Mouse (Mus musculus) spleen, postnatal 4 days (tissue): ENCODE results near the gene Zfp148.
"Not testable (repeated sequence)": the region's sequence is repeated elsewhere in the genome, so short reads cannot be mapped to it uniquely, and the experiment has no call there.

ENCODE experiments used
- DNase-seq, 2 experiments: peaks; one replicate each; pipeline ENCODE4 v3.0.0; 2022; ENCODE audit warnings: low spot score in 2 of 2

Gene Zfp148

GRCm38 (mm10) chr16:33461416-33461815, 80.8 kb downstream of the Zfp148 start:
- DNase-seq = no peak

DNA sequence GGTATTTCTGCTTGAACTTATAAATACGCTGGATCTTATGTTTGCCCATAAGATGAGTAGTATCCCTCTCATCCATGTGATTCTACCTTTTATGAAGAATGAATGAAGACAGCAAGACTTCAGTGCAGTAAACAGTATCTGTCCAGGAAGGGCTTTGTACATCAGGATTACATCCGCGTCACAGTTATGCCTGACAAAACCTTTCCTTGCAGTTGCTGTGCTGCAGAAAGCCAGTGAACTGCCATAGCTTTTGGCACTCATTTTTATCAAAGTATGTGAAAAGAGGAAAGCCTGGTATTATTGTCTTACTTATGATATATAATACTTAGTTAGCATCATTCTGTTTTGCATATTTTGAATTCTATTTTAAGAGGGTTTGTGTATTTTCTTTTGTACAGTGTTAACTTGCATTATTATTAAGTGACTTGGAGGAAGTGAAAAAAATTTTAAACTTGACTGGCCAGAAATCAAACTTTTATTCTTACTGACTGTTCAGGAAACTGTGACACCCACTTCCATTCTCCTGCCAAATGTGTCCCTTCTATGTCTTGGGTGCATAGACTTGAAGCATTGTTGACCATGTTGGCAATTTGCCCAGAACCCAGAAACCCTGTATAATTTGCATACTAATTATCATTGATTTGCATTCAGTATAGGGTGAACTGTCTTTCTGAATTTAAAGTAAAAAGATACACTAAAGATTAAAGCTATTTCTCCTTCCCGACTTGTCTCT, 84.0 kb downstream of the Zfp148 start:
- no peak for DNase-seq

DNA sequence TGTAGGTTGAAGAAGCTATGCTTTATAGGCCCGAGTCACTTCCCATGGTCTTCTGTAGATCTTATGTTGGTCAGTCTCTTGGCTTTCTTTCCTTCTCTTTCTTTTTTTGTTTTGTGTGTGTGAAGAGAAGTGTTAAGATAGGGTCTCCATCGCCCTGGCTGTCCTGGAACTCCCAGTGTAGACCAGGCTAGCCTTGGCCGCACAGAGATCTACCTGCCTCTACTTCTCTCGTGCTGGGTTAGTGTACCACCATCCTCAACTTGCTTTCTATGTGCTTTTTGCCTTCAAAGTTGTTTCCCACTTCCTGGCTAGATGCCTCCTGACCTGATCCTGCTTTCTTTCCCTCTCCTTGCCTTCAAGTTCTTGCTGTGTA, 84.6 kb downstream of the Zfp148 start:
- no peak for DNase-seq

DNA sequence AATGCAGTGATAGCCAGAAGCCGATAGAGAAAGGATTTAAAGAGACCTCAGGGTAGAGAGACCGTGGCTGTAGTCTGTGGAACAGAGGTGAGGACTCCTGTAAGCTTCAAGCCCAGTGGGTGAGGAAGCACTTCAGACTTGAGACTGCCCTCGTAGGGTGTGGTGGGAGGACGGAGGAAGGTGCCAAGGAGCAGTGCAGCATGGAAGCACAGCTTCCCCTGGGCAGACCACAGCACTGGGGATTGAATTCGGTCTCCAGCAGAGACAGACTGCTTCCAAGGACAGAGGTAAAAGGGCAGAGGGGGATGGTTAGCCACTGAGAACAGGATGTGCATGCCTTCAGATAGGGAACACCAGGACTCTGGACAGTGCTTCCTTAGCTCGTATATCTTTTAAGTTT, 86.8 kb downstream of the Zfp148 start:
- DNase-seq = no peak

DNA sequence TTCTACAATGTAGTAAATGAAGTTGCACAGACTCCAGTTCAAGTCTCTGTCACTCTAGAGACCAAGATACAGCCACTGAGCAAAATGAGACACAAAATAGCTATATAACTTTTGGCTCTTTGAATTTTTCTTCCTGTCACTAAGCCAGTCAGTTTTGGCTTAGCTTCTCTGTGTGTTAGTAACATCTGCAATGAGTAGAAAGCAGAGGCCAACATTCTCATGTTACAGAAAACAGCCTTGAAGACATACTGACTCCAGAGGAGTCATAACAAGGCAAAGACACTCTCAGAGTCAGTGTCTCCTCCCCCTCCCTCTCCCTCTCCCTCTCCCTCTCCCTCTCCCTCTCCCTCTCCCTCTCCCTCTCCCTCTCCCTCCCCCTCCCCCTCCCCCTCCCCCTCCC, 89.3 kb downstream of the Zfp148 start:
- no peak for DNase-seq

- no peak for DNase-seq
These were observed 93.7 kb downstream of the Zfp148 start for GRCm38 (mm10) chr16:33474381-33474780.

DNA sequence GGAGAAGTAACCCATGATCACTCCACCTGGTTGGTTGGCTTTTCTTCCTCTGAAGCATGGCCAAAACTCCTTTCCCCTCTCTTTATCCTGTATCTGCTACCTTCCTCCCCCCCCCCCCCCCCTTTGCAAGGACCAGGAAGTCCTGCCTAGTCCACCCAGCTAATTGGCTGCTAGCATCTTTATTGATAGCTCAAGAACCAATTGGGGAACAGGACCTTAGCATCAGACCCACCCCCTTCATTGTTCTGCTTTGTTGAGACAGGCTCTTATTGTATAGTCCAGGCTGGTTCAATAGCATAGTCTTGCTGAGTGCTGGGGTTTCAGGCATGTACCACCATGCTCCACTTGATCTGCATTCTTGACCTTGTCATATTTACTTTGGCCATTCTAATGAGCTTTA, 99.3 kb downstream of the Zfp148 start:
- DNase-seq = no peak

DNA sequence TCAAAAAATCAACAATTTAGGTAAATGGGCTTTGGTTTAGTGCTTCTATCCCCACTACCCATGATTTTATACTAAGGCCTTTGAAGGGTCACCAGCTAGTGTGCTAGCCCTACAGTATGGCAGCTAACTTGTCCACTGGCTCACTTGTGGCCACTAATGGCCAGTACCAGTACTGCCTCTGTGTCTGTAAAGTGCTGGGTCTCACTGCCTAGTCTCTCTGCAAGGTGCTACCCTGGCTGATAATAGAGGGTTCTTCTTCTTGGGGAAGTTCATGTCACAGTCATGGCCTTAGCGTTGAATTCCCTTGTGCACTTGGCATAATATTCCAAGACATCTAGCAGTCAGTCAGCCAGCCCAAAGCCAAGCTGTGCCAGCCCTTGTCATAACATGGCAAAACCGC, 100.5 kb downstream of the Zfp148 start:
- DNase-seq = peak in 1 of 2 experiments; percentile 25

DNA sequence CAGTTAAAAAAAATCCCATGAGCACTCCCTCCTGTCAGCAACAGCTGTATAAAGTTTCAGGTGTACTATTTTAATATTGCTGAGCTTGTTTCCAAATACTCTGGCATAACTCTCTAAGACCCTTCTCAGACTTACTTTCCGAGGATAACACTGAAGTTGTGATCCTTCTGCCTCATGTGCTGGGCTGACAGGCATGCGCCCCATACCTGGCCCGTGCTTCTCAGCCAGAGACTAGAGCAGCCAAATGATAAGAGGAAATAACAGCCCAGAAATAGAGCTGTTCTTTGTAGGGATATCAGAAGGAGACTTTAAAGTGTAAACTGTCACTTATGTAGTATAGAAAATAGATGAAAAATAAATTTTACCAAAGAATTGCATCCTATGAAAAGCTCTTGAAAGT, 101.7 kb downstream of the Zfp148 start:
- no peak for DNase-seq

DNA sequence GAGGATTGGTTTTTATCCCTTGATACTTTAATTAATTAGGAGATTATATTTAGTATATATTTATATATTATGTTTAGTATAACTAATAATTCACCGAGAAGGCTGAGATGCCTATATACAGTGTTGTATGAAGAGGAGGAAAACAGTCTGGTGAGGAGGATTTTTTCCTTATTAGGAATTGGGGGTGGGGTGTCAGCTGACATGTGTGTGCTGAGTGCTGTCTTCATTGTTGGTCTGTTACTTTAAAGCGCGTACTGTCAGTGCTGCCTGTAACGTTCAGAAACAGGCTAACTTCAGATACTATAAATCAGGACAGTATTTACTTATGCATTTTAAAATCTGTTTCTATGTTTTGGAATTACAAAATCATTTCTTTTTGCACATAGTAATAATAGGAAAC, 107.1 kb downstream of the Zfp148 start:
- DNase-seq = no peak

DNA sequence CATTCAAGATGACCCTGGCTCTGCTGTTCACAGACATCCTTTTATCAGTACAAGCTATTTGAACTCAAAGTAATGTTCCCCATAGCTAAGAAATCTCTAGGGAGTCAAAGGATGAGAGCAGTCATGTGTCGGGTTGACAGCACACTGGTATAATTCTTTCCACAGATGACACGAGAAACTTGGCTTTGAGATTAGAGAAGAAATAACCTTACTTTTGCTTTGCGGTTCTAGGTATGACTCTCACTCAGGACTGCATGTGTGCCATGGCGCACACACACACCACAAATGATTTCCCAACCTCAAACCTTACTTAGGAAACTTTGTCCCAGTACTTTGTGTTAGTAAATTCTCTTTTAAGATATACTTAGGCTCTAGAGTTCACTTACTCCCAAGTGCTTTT, 113.7 kb downstream of the Zfp148 start:
- DNase-seq = no peak

- DNase-seq = no peak
These were observed 127.4 kb downstream of the Zfp148 start for GRCm38 (mm10) chr16:33508082-33508481.

GRCm38 (mm10) chr16:33509231-33509630, 128.6 kb downstream of the Zfp148 start:
- not testable (repeated sequence) for DNase-seq

DNA sequence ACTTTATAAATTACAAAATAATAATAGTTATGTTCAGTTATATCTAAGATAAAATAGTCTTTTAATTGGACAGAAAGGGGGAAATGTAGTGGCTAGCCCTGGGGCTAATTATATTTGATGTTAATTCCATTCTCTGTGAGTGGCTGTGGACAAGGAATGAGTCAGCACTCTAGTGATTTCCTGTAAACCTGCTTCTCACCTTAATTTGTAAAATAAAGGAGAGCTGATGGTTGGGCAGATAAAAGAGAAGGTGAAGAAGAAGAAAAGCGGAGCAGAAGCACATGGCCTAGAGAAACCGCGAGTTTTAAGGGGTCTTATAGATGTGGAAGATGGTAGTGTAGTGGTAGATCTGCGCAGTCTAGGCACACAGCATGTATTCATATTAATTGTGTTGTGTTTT, 130.2 kb downstream of the Zfp148 start:
- not testable (repeated sequence) for DNase-seq

GRCm38 (mm10) chr16:33512555-33512954, 131.9 kb downstream of the Zfp148 start:
- DNase-seq = no peak

DNA sequence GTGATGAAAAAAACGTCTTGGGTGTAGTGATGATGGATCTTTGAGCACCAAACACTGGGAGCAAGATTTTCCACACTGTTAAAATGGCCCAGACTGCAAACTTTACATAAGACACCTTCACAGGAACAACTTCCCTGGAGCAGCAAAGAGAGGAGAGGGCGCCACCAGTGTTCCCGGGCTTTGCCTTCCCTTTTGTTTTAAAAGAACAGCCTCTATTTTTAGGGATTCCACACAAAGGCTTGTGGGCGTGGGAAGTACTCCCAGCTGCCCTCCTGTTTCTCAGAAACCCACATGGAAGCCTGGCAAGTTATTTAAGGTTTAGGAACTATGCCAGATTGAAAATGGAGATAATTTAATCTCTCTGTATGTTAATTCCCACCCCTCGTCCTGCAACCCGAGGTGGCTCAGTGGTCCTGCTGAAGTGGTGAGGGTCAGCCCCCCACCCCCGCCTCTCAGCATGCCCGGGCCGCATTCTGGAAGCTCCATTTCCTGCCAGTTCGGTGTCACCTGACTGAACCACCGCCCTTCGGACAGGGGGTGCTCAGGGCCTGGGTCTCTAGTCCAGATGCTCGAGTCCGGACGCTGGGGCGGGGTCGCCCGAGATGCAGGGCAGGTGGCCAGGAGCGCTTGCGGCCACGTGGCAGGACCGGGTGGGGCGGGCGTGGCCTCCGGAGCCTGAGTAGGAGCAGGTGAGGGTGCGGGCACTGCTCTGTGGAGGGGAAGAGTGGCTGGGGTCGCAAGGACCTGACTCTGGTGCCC, 136.3 kb downstream of the Zfp148 start, which contains the start of gene Slc12a8:
Slc12a8 (plus strand) TSS at position 522 of the 759 bp plus-strand sequence.
- DNase-seq = no peak

- no peak for DNase-seq
These were observed 137.0 kb downstream of the Zfp148 start for GRCm38 (mm10) chr16:33517627-33518026.

DNA sequence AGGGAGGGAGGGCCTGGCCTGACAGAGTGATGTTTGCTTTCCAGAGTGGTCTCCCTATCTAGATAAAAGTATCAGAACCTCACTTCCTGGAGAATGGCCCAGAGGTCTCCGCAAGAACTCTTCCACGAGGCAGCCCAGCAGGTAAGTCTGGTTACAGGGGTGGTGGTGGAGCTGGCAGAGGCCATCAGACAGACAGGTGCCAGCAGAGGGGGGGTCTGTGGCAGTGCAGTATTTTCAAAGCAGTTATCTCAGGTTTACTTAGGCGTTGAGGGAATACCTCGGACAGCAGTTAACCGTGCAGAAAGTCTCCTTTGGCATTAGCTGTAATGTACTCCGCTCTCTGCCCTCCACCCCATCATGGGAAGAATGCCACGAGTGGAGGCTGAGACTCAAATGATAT, 137.6 kb downstream of the Zfp148 start:
- DNase-seq = no peak

DNA sequence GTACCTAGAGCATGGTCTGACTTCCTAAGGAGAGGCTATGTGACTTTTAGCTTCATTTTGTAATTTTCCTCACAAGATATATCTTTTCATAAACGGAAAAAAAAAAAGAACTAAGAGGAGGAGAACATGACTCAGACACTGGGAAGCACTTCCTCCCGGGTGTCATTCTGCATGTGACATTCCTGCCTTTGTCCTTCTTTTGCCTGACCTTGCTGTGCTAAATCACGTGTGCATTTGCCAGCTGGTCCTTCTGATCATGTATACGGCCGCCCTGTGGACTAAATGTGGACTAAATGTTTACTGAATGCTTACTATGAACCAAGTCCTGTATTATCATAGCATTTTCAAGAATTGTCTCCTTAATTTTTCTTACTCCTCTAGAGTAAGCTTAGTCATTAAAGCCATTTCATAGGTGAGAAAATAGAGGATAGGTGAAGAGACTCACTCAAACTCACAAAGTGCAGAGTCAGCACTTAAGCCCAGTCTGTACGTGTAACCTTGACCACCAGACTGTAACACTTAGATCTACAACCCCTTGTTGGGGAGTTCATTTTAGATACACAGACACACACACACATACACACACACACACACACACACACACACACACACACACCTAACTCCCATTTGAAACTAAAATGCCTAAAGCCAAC, 139.4 kb downstream of the Zfp148 start:
- DNase-seq = no peak

- DNase-seq = no peak
These were observed 141.9 kb downstream of the Zfp148 start for GRCm38 (mm10) chr16:33522516-33522915.

DNA sequence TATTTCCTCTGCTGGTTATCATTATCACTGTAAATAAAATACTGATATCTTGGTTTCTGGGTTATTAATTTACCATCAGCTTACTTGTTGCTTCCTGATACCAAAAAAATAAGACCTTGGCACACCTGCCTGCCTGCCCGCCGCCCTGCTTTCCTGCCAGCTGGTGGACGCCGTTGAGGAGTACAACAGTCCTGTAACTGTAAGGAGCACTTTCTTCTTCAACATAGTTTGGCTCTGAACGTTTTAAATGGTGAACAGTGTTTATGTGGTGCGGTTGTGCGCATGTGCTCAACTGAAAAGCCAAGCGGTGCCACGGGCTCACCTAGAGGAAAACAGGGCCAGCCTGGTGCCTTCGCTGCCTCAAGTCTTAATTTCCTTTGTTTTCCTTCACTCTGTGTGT, 142.9 kb downstream of the Zfp148 start:
- no peak for DNase-seq

DNA sequence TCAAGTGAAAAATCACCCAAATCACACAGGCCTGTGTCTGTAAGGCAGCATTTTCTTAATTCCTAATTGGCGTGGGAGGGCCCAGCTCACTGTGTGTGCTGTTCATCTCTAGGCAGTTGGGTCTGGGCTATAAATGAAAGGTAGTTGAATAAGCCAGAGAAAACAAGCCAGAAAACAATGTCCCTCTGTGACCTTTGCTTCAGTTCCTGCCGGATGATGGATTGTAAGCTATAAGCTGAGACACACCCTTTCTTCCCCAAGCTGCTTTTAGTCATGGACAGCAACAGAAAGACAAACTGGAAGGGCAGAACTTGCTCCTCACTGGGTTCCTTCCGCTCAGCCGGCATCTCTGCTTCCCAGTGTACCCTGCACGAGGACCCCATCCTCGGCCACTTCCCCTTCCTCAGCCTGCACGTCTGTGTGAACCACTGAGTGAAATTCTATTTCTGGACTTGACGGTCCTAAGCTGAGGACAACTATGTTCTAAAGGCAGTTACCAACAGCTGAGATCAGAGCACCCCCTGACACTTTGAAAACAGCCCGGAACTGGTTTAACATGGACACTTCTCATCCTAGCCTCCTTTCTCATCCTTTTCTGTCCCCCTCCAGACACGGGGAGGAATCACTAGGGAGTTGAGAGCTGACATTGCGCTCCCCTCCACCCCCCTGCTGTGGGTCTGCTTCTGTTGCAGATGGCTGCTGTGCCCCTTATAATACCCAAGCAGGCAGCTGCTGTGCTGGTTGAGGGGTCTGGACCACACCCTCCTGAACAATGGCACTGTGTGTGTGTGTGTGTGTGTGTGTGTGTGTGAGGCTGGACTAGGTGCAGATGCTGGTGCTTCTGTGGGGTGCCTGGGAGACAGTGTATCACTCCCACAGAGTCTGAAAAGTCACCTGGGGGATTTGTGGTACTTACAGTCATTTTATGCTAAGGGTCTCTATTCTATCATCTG, 149.1 kb downstream of the Zfp148 start:
- DNase-seq = no peak
